Mouse (Mus musculus): ENCODE results near the gene Ppig. TPM values are rescaled to one million over a fixed set of nuclear protein-coding genes. Genes with fewer than 3 reads are reported as not detected.
A peak's percentile ranks its signal among the peaks of the same experiment; 100 is the strongest.
"Not testable (repeated sequence)": the region's sequence is repeated elsewhere in the genome, so short reads cannot be mapped to it uniquely, and the experiment has no call there.

Ppig gene
- polyA plus RNA-seq (2015; fragmentation: Nextera tagmentation; extraction: Ambion mirVana) = 145 and 160 TPM in 2 replicates

GRCm38 (mm10) chr2:69722273-69722649, at the start of gene Ppig:
Gene Ppig (plus strand): TSS chr2:69722545.
- peak within 1 kb of the TSS; percentile 99 for H3K4me3 ChIP-seq (replicated peaks)
- H3K4me2 ChIP-seq = peak within 1 kb of the TSS; percentile 75
- H3K4me1 ChIP-seq = peaks cover 15% of the 10 kb centered on the region
- peaks cover 2% of the 10 kb centered on the region; the same call in 1 of the 2 replicates for H3K27me3 ChIP-seq
- ATAC-seq (replicated peaks; ENCODE audit: low FRiP score) = peak; percentile 52
- H3K27ac ChIP-seq = peak within 1 kb of the TSS; percentile 94
- H3K36me3 ChIP-seq = no peaks in the 10 kb centered on the region
- no peaks in the 10 kb centered on the region for H3K9me3 ChIP-seq (replicated peaks)
- WGBS = 4% methylated on average over 12 of the region's 12 CpGs
- H3K9ac ChIP-seq = peak within 1 kb of the TSS; percentile 86

- Histone ChIP-seq H3K4me3 (replicated peaks) (no peak overlapping the region), H3K9ac (no peak overlapping the region), H3K27me3 (no peaks in the 10 kb centered on the region), H3K4me1 (no peaks in the 10 kb centered on the region), H3K9me3 (replicated peaks) (no peaks in the 10 kb centered on the region), H3K4me2 (no peak overlapping the region), H3K36me3 (0 out of 2 replicates have a peak, but pooled peaks cover 6% of the 10 kb centered on the region), H3K27ac (no peak overlapping the region)
- no peak for ATAC-seq (replicated peaks; ENCODE audit: low FRiP score)
- WGBS = 61% methylated on average over 5 of the region's 5 CpGs
These were observed 48.6 kb upstream of the Ppig start for GRCm38 (mm10) chr2:69673723-69674122.

GRCm38 (mm10) chr2:69675266-69675665, 47.1 kb upstream of the Ppig start:
- ATAC-seq (replicated peaks; ENCODE audit: low FRiP score) = no peak
- Histone ChIP-seq H3K27ac (no peak overlapping the region), H3K4me3 (replicated peaks) (no peak overlapping the region), H3K36me3 (peaks cover 9% of the 10 kb centered on the region; the same call in 1 of the 2 replicates), H3K27me3 (no peaks in the 10 kb centered on the region), H3K9me3 (replicated peaks) (no peaks in the 10 kb centered on the region), H3K4me1 (no peaks in the 10 kb centered on the region), H3K4me2 (no peak overlapping the region), H3K9ac (no peak overlapping the region)
- WGBS = 92% methylated on average over 9 of the region's 9 CpGs

GRCm38 (mm10) chr2:69676713-69677112, 45.6 kb upstream of the Ppig start:
- no peak overlapping the region for H3K4me3 ChIP-seq (replicated peaks)
- no peak overlapping the region for H3K9ac ChIP-seq
- H3K36me3 ChIP-seq = peaks cover 5% of the 10 kb centered on the region; the same call in 1 of the 2 replicates
- no peak overlapping the region for H3K4me2 ChIP-seq
- no peak for ATAC-seq (replicated peaks; ENCODE audit: low FRiP score)
- H3K9me3 ChIP-seq (replicated peaks) = no peaks in the 10 kb centered on the region
- H3K27ac ChIP-seq = no peak overlapping the region
- WGBS = 65% methylated on average over 2 of the region's 2 CpGs
- H3K27me3 ChIP-seq = no peaks in the 10 kb centered on the region
- H3K4me1 ChIP-seq = no peaks in the 10 kb centered on the region

GRCm38 (mm10) chr2:69677215-69677614, 45.1 kb upstream of the Ppig start:
- H3K9ac ChIP-seq; H3K9me3 ChIP-seq (replicated peaks); H3K27ac ChIP-seq; H3K27me3 ChIP-seq; H3K36me3 ChIP-seq; H3K4me3 ChIP-seq (replicated peaks); ATAC-seq (replicated peaks; ENCODE audit: low FRiP score); H3K4me2 ChIP-seq; H3K4me1 ChIP-seq: not testable (repeated sequence)
- 84% methylated on average over 2 of the region's 2 CpGs for WGBS

- H3K27ac ChIP-seq = no peak overlapping the region
- no peaks in the 10 kb centered on the region for H3K9me3 ChIP-seq (replicated peaks)
- no peak for ATAC-seq (replicated peaks; ENCODE audit: low FRiP score)
- H3K4me3 ChIP-seq (replicated peaks) = no peak overlapping the region
- no peak overlapping the region for H3K9ac ChIP-seq
- no peak overlapping the region for H3K4me2 ChIP-seq
- no peaks in the 10 kb centered on the region for H3K27me3 ChIP-seq
- peaks cover 9% of the 10 kb centered on the region; the same call in 1 of the 2 replicates for H3K36me3 ChIP-seq
- 66% methylated on average over 6 of the region's 6 CpGs for WGBS
- no peaks in the 10 kb centered on the region for H3K4me1 ChIP-seq
These were observed 42.4 kb upstream of the Ppig start for GRCm38 (mm10) chr2:69679990-69680389.

- 94% methylated on average over 4 of the region's 4 CpGs for WGBS
- H3K4me1 ChIP-seq = no peaks in the 10 kb centered on the region
- H3K9ac ChIP-seq = no peak overlapping the region
- no peak overlapping the region for H3K27ac ChIP-seq
- no peaks in the 10 kb centered on the region for H3K9me3 ChIP-seq (replicated peaks)
- H3K4me3 ChIP-seq (replicated peaks) = no peak overlapping the region
- H3K27me3 ChIP-seq = no peaks in the 10 kb centered on the region
- no peak overlapping the region for H3K4me2 ChIP-seq
- H3K36me3 ChIP-seq = peaks cover 17% of the 10 kb centered on the region; the same call in 1 of the 2 replicates
- no peak for ATAC-seq (replicated peaks; ENCODE audit: low FRiP score)
These were observed 40.4 kb upstream of the Ppig start for GRCm38 (mm10) chr2:69681931-69682330.

GRCm38 (mm10) chr2:69683036-69683805, 39.1 kb upstream of the Ppig start:
- no peaks in the 10 kb centered on the region for H3K4me1 ChIP-seq
- no peak for ATAC-seq (replicated peaks; ENCODE audit: low FRiP score)
- no peak overlapping the region for H3K4me3 ChIP-seq (replicated peaks)
- H3K9ac ChIP-seq = no peak overlapping the region
- H3K9me3 ChIP-seq (replicated peaks) = no peaks in the 10 kb centered on the region
- no peaks in the 10 kb centered on the region for H3K27me3 ChIP-seq
- no peak overlapping the region for H3K4me2 ChIP-seq
- 84% methylated on average over 13 of the region's 13 CpGs for WGBS
- peaks cover 20% of the 10 kb centered on the region; the same call in 1 of the 2 replicates for H3K36me3 ChIP-seq
- no peak overlapping the region for H3K27ac ChIP-seq

- no peak overlapping the region for H3K27ac ChIP-seq
- no peak for ATAC-seq (replicated peaks; ENCODE audit: low FRiP score)
- 95% methylated on average over 3 of the region's 3 CpGs for WGBS
These were observed 37.9 kb upstream of the Ppig start for GRCm38 (mm10) chr2:69684488-69684887.

GRCm38 (mm10) chr2:69690214-69690613, 32.1 kb upstream of the Ppig start:
- Histone ChIP-seq H3K4me2 (no peak overlapping the region), H3K27ac (no peak overlapping the region), H3K4me1 (no peaks in the 10 kb centered on the region), H3K27me3 (no peaks in the 10 kb centered on the region), H3K9ac (no peak overlapping the region), H3K36me3 (peaks cover 61% of the 10 kb centered on the region), H3K9me3 (replicated peaks) (no peaks in the 10 kb centered on the region), H3K4me3 (replicated peaks) (no peak overlapping the region)
- no peak for ATAC-seq (replicated peaks; ENCODE audit: low FRiP score)
- 84% methylated on average over 3 of the region's 3 CpGs for WGBS

More at GRCm38 (mm10) chr2:69684488-69684887, 37.9 kb upstream of the Ppig start:
- Histone ChIP-seq H3K4me1 (no peaks in the 10 kb centered on the region), H3K9ac (no peak overlapping the region), H3K36me3 (peaks cover 24% of the 10 kb centered on the region), H3K4me3 (replicated peaks) (no peak overlapping the region), H3K27me3 (no peaks in the 10 kb centered on the region), H3K4me2 (no peak overlapping the region), H3K9me3 (replicated peaks) (no peaks in the 10 kb centered on the region)

GRCm38 (mm10) chr2:69690843-69691242, 31.5 kb upstream of the Ppig start:
- H3K9ac ChIP-seq = no peak overlapping the region
- no peak overlapping the region for H3K27ac ChIP-seq
- no peaks in the 10 kb centered on the region for H3K9me3 ChIP-seq (replicated peaks)
- H3K4me3 ChIP-seq (replicated peaks) = no peak overlapping the region
- no peaks in the 10 kb centered on the region for H3K4me1 ChIP-seq
- 92% methylated on average over 6 of the region's 6 CpGs for WGBS
- H3K27me3 ChIP-seq = no peaks in the 10 kb centered on the region
- no peak overlapping the region for H3K4me2 ChIP-seq
- no peak for ATAC-seq (replicated peaks; ENCODE audit: low FRiP score)
- H3K36me3 ChIP-seq = peaks cover 61% of the 10 kb centered on the region

- no peak overlapping the region for H3K4me3 ChIP-seq (replicated peaks)
- no peak for ATAC-seq (replicated peaks; ENCODE audit: low FRiP score)
These were observed 28.8 kb upstream of the Ppig start for GRCm38 (mm10) chr2:69693501-69693900.

More at GRCm38 (mm10) chr2:69693501-69693900, 28.8 kb upstream of the Ppig start:
- Histone ChIP-seq H3K36me3 (peaks cover 64% of the 10 kb centered on the region), H3K9me3 (replicated peaks) (no peaks in the 10 kb centered on the region), H3K4me2 (no peak overlapping the region), H3K4me1 (no peaks in the 10 kb centered on the region), H3K27ac (no peak overlapping the region), H3K27me3 (no peaks in the 10 kb centered on the region), H3K9ac (no peak overlapping the region)
- WGBS = 93% methylated on average over 11 of the region's 11 CpGs
